Mouse (Mus musculus) frontal cortex, postnatal 36 days (tissue): Measurements from ENCODE around the gene Cldn34b1.
"Not testable (repeated sequence)": the region's sequence is repeated elsewhere in the genome, so short reads cannot be mapped to it uniquely, and the experiment has no call there.

Source experiments
- DNase-seq, 2 experiments: peaks; one replicate each; pipeline ENCODE4 v3.0.0; 2022; ENCODE audit warnings: low spot score in 2 of 2

The Cldn34b1 gene

DNA sequence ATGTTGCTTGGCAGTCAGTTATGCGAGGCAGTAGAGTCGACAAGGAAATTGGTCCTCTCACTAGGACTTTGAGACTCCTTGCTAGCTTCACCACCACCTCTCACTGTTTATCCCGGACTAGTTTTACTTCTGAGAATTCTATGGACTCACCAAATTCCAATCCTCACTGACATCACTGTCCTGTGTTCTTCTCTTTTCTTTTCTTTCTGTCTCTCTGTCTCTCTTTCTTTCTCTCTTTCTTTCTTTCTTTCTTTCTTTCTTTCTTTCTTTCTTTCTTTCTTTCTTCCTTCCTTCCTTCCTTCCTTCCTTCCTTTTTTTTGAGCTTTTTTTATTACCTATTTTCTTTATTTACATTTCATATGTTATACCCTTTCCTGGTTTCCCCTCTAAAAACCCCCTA, at the start of gene Cldn34b1:
TSS of gene Cldn34b1 (minus strand) at position 101 of the 400 bp plus-strand sequence.
- not testable (repeated sequence) for DNase-seq

- DNase-seq: not testable (repeated sequence)
These were observed 45.8 kb upstream of the Cldn34b1 start, which contains the start of gene Magea6 for GRCm38 (mm10) chrX:154935887-154936286. TSS of gene Magea6 (minus strand) at chrX:154935987.
